Mouse (Mus musculus) kidney, postnatal 10 days (tissue): ENCODE measurements at regions not wholly inside any gene's neighbourhood (a gene's known extent, or its start where the extent isn't known, plus 50 kb on each side); places are given as distances from the start of the nearest gene placed in this dataset.

ENCODE experiments used
- DNase-seq: peaks from one replicate; pipeline ENCODE4 v3.0.0; 2021; ENCODE audit warnings: mixed read lengths

DNA sequence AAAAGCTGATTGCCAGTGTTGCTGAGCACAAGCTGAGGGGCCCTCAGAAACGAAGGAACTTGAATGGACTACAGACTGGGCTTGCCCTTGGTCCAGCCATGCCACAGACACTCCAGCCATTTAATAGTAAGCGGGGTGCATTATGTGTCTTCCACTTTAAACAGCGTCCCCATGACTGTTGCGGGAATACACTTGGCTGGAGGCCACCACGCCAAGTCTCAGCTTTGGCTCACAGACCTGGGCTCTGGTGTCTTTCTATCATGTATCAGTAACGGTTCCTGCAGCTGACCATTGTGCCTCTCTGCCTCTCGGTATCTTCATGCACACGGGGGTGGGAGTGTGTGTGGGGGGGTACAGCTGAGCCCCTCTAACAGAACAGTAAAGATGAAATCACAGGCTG is 62.0 kb upstream of the Sdk2 start:
- no peak for DNase-seq

GRCm38 (mm10) chr11:114127426-114127825 is 60.6 kb upstream of the Sdk2 start:
- DNase-seq = no peak

GRCm38 (mm10) chr11:114122175-114122574 is 55.3 kb upstream of the Sdk2 start:
- DNase-seq = peak; percentile 36

- DNase-seq = no peak
Measured at GRCm38 (mm10) chr11:114119135-114119534, 52.3 kb upstream of the Sdk2 start.
